In the genomic region with DNA sequence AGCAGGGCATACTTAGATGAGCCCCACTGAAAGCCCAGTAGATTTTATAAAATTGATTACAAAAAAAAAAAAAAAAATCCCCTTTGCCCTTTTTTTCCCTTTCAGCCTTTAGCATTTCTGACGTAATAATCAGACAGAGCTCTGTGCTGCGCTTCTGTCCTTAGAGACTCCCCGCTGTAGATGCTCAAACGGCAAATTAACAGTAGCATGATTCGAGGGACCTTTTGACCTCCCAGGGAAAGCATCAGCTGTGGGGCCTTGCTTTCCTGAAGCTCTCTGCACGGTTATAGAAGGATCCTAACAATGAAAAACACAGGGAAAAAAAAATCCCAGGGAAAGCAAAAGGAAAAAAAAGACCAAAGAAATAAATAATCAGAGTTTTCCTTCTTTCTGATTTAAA, we compare ENCODE assay signal across 27 mouse cellular contexts.
DNase-seq lines count a peak whose midpoint lies in the region; ATAC-seq and TF ChIP-seq lines count a peak whose summit lies in the region.
"Had no signal": no experiment of that assay in that cellular context is flagged by ENCODE, and none has a peak within 500 bp of the region (broad histone marks: within the 10 kb centered on the region; RNA-seq: fewer than 3 reads in every experiment).

No protein-coding gene starts in this region.

- 0 out of 2 replicates have a peak, but pooled peaks have one; percentile 49 for ATAC-seq in forebrain, embryonic 11.5 days (replicated peaks; ENCODE audit: low FRiP score)
- ATAC-seq in forebrain, embryonic 16.5 days, result no peak
- peak; percentile 69 for ATAC-seq in hindbrain, embryonic 12.5 days (ENCODE audit: low FRiP score)
- no peak for ATAC-seq in hindbrain, embryonic 16.5 days
- peak; percentile 78; the same call in 1 of the 2 replicates for ATAC-seq in embryonic facial prominence, embryonic 14.5 days (ENCODE audit: low read depth)
- ATAC-seq: liver, postnatal 0 days; lung, postnatal 0 days; midbrain, embryonic 15.5 days had no signal

- WGBS in forebrain, embryonic 11.5 days, result 5% methylated on average over 6 of the region's 6 CpGs
- WGBS in forebrain, embryonic 16.5 days, result 5% methylated on average over 6 of the region's 6 CpGs
- 15% methylated on average over 6 of the region's 6 CpGs for WGBS in hindbrain, embryonic 12.5 days
- 15% methylated on average over 6 of the region's 6 CpGs for WGBS in hindbrain, embryonic 16.5 days
- WGBS in embryonic facial prominence, embryonic 14.5 days, result 14% methylated on average over 6 of the region's 6 CpGs

- H3K9me3 ChIP-seq in forebrain, embryonic 11.5 days (ENCODE audit: control insufficient read depth, low read length), result no peaks in the 10 kb centered on the region
- no peaks in the 10 kb centered on the region for H3K9me3 ChIP-seq in forebrain, embryonic 16.5 days (ENCODE audit: control insufficient read depth, low read length)
- no peaks in the 10 kb centered on the region for H3K9me3 ChIP-seq in hindbrain, embryonic 12.5 days (replicated peaks)
- no peaks in the 10 kb centered on the region for H3K9me3 ChIP-seq in hindbrain, embryonic 16.5 days (ENCODE audit: control insufficient read depth, low read length)
- H3K9me3 ChIP-seq in embryonic facial prominence, embryonic 14.5 days (ENCODE audit: control insufficient read depth, low read length), result no peaks in the 10 kb centered on the region
- H3K9me3 ChIP-seq: embryonic facial prominence, embryonic 15.5 days; heart, embryonic 13.5 days; kidney, embryonic 15.5 days; limb, embryonic 12.5 days; midbrain, embryonic 15.5 days had no signal

- no peak overlapping the region for H3K4me3 ChIP-seq in forebrain, embryonic 11.5 days (ENCODE audit: low read depth, low read length)
- H3K4me3 ChIP-seq in forebrain, embryonic 16.5 days (replicated peaks; ENCODE audit: low read length), result no peak overlapping the region
- no peak overlapping the region for H3K4me3 ChIP-seq in hindbrain, embryonic 12.5 days
- no peak overlapping the region for H3K4me3 ChIP-seq in hindbrain, embryonic 16.5 days (ENCODE audit: low read length)
- H3K4me3 ChIP-seq in embryonic facial prominence, embryonic 14.5 days (ENCODE audit: low read depth, low read length), result no peak overlapping the region
- H3K4me3 ChIP-seq: embryonic facial prominence, embryonic 15.5 days; heart, embryonic 13.5 days; kidney, embryonic 15.5 days; limb, embryonic 12.5 days; midbrain, embryonic 15.5 days; myocyte had no signal

- no peak overlapping the region for H3K27ac ChIP-seq in forebrain, embryonic 11.5 days (ENCODE audit: low read depth, low read length)
- H3K27ac ChIP-seq in forebrain, embryonic 16.5 days (ENCODE audit: low read length), result no peak overlapping the region
- peak overlapping the region; percentile 18; the same call in 1 of the 2 replicates for H3K27ac ChIP-seq in hindbrain, embryonic 12.5 days
- no peak overlapping the region for H3K27ac ChIP-seq in hindbrain, embryonic 16.5 days (ENCODE audit: low read depth, low read length)
- no peak overlapping the region for H3K27ac ChIP-seq in embryonic facial prominence, embryonic 14.5 days (replicated peaks; ENCODE audit: low read depth, low read length)
- H3K27ac ChIP-seq: embryonic facial prominence, embryonic 15.5 days; heart, embryonic 13.5 days; kidney, embryonic 15.5 days; limb, embryonic 12.5 days; macrophage; midbrain, embryonic 15.5 days had no signal

- no peak overlapping the region for H3K9ac ChIP-seq in forebrain, embryonic 11.5 days (ENCODE audit: low read length)
- H3K9ac ChIP-seq in forebrain, embryonic 16.5 days (replicated peaks; ENCODE audit: low read depth, low read length), result no peak overlapping the region
- no peak overlapping the region for H3K9ac ChIP-seq in hindbrain, embryonic 12.5 days
- H3K9ac ChIP-seq in hindbrain, embryonic 16.5 days (ENCODE audit: low read depth, low read length), result no peak overlapping the region
- no peak overlapping the region for H3K9ac ChIP-seq in embryonic facial prominence, embryonic 14.5 days (ENCODE audit: low read depth, low read length)
- H3K9ac ChIP-seq: embryonic facial prominence, embryonic 15.5 days; heart, embryonic 13.5 days; kidney, embryonic 15.5 days; limb, embryonic 12.5 days; liver, postnatal 0 days; midbrain, embryonic 15.5 days had no signal

- no peak for TF ChIP-seq CTCF in brain, embryonic 14.5 days (IDR thresholded peaks at IDR 0.05; ENCODE audit: borderline replicate concordance, extremely low read depth, insufficient read depth, insufficient read length)

- H3K36me3 ChIP-seq in forebrain, embryonic 11.5 days (ENCODE audit: control insufficient read depth, insufficient read depth, low read length), result no peaks in the 10 kb centered on the region
- no peaks in the 10 kb centered on the region for H3K36me3 ChIP-seq in forebrain, embryonic 16.5 days (ENCODE audit: control insufficient read depth, insufficient read depth)
- no peaks in the 10 kb centered on the region for H3K36me3 ChIP-seq in hindbrain, embryonic 12.5 days
- H3K36me3 ChIP-seq in hindbrain, embryonic 16.5 days (ENCODE audit: control insufficient read depth, insufficient read depth, low read length), result no peaks in the 10 kb centered on the region
- H3K36me3 ChIP-seq in embryonic facial prominence, embryonic 14.5 days (ENCODE audit: control insufficient read depth, insufficient read depth, low read length), result no peaks in the 10 kb centered on the region
- H3K36me3 ChIP-seq: embryonic facial prominence, embryonic 15.5 days; heart, embryonic 13.5 days; kidney, embryonic 15.5 days; limb, embryonic 12.5 days; midbrain, embryonic 15.5 days had no signal

- no peak for TF ChIP-seq POLR2A in brain, embryonic 14.5 days (IDR thresholded peaks at IDR 0.05; ENCODE audit: borderline replicate concordance, extremely low read depth, insufficient read depth, insufficient read length, poor library complexity, severe bottlenecking)

- H3K27me3 ChIP-seq in forebrain, embryonic 11.5 days (ENCODE audit: control insufficient read depth, insufficient read depth, low read length), result peaks cover 33% of the 10 kb centered on the region
- H3K27me3 ChIP-seq in forebrain, embryonic 16.5 days (replicated peaks; ENCODE audit: control insufficient read depth, insufficient read depth, low read length), result peaks cover 27% of the 10 kb centered on the region
- no peaks in the 10 kb centered on the region for H3K27me3 ChIP-seq in hindbrain, embryonic 12.5 days
- H3K27me3 ChIP-seq in hindbrain, embryonic 16.5 days (replicated peaks; ENCODE audit: control insufficient read depth, insufficient read depth, low read length), result no peaks in the 10 kb centered on the region
- no peaks in the 10 kb centered on the region for H3K27me3 ChIP-seq in embryonic facial prominence, embryonic 14.5 days (replicated peaks; ENCODE audit: control insufficient read depth, insufficient read depth, low read length)
- H3K27me3 ChIP-seq: embryonic facial prominence, embryonic 15.5 days; heart, embryonic 13.5 days; kidney, embryonic 15.5 days; limb, embryonic 12.5 days; midbrain, embryonic 15.5 days had no signal

- DNase-seq in forebrain, embryonic 11.5 days (ENCODE audit: low spot score), result no peak
- peak; percentile 70 for DNase-seq in brain, embryonic 14.5 days (ENCODE audit: low read depth)
- DNase-seq in embryonic facial prominence, embryonic 14.5 days (ENCODE audit: low spot score), result peak; percentile 64
- no peak for DNase-seq in urinary bladder, adult 18-20 months (ENCODE audit: low spot score in 2 of 2)
- DNase-seq in layer of hippocampus, adult 11-12 months (ENCODE audit: low spot score), result no peak
- DNase-seq: adrenal gland, postnatal 25 days; cerebellum, adult 9-10 months; gastrocnemius, postnatal 10 days; heart, adult 18-20 months; heart, postnatal 14 days; kidney, adult 11 months; kidney, postnatal 36 days; liver, postnatal 0 days; right cerebral cortex, postnatal 25 days; spleen, adult 18-20 months had no signal

- no peak overlapping the region for H3K4me2 ChIP-seq in forebrain, embryonic 11.5 days (ENCODE audit: low read depth, low read length, severe bottlenecking)
- H3K4me2 ChIP-seq in forebrain, embryonic 16.5 days (ENCODE audit: low read length), result no peak overlapping the region
- no peak overlapping the region for H3K4me2 ChIP-seq in hindbrain, embryonic 12.5 days (replicated peaks)
- H3K4me2 ChIP-seq in hindbrain, embryonic 16.5 days (ENCODE audit: low read length), result no peak overlapping the region
- no peak overlapping the region for H3K4me2 ChIP-seq in embryonic facial prominence, embryonic 14.5 days (ENCODE audit: low read depth, low read length)
- H3K4me2 ChIP-seq: embryonic facial prominence, embryonic 15.5 days; heart, embryonic 13.5 days; kidney, embryonic 15.5 days; limb, embryonic 12.5 days; liver, embryonic 11.5 days; midbrain, embryonic 15.5 days had no signal

- H3K4me1 ChIP-seq in forebrain, embryonic 11.5 days (replicated peaks; ENCODE audit: control insufficient read depth, insufficient read depth, low read length), result peaks cover 7% of the 10 kb centered on the region; the same call in 1 of the 2 replicates
- H3K4me1 ChIP-seq in forebrain, embryonic 16.5 days (replicated peaks; ENCODE audit: control insufficient read depth, insufficient read depth, low read length), result peaks cover 7% of the 10 kb centered on the region; the same call in 1 of the 2 replicates
- peaks cover 10% of the 10 kb centered on the region; the same call in 1 of the 2 replicates for H3K4me1 ChIP-seq in hindbrain, embryonic 12.5 days
- H3K4me1 ChIP-seq in hindbrain, embryonic 16.5 days (ENCODE audit: control insufficient read depth, insufficient read depth, low read depth, low read length), result no peaks in the 10 kb centered on the region; the same call in 1 of the 2 replicates
- no peaks in the 10 kb centered on the region for H3K4me1 ChIP-seq in embryonic facial prominence, embryonic 14.5 days (ENCODE audit: control insufficient read depth, insufficient read depth, low read length)
- H3K4me1 ChIP-seq: embryonic facial prominence, embryonic 15.5 days; heart, embryonic 13.5 days; kidney, embryonic 15.5 days; limb, embryonic 12.5 days had no signal

Comparison
In these comparisons a context has a peak if more than half of its experiments do, and no peak if none do; other contexts are left out.
1. ATAC-seq: peak in forebrain, embryonic 11.5 days (single experiment), hindbrain, embryonic 12.5 days (single experiment) and embryonic facial prominence, embryonic 14.5 days (single experiment); none in forebrain, embryonic 16.5 days (single experiment) and hindbrain, embryonic 16.5 days (single experiment).
2. DNase-seq: peak in brain, embryonic 14.5 days (single experiment) and embryonic facial prominence, embryonic 14.5 days (single experiment); none in forebrain, embryonic 11.5 days (single experiment), urinary bladder, adult 18-20 months (0 of 2) and layer of hippocampus, adult 11-12 months (single experiment).